Mouse (Mus musculus) kidney, adult 2 months (tissue): ENCODE measurements at regions not wholly inside any gene's neighbourhood (a gene's known extent, or its start where the extent isn't known, plus 50 kb on each side); places are given as distances from the start of the nearest gene placed in this dataset.

Experiments
- DNase-seq: peaks from one replicate; pipeline ENCODE4 v3.0.0; 2021
- H3K27ac ChIP-seq: fragments of 200-500 bp; 2 replicates; pipeline ENCODE4 v1.5.1; 2012; ENCODE audit warnings: low read depth, low read length, control low read depth, inconsistent platforms; ENCODE audit not compliant: insufficient read depth
- H3K27me3 ChIP-seq: fragments of 200-500 bp; replicated peaks from 2 replicates; pipeline ENCODE4 v1.6.1; 2012; ENCODE audit warnings: mild to moderate bottlenecking, moderate library complexity, low read length, inconsistent platforms; ENCODE audit not compliant: control insufficient read depth, insufficient read depth
- H3K36me3 ChIP-seq: fragments of 200-500 bp; 2 replicates; pipeline ENCODE4 v1.6.1; 2012; ENCODE audit warnings: mild to moderate bottlenecking, moderate library complexity, low read length, inconsistent platforms; ENCODE audit not compliant: control insufficient read depth, insufficient read depth
- H3K4me1 ChIP-seq: fragments of 200-500 bp; 2 replicates; pipeline ENCODE4 v1.6.1; 2011; ENCODE audit warnings: low read length; ENCODE audit not compliant: control insufficient read depth, insufficient read depth
- H3K4me3 ChIP-seq: fragments of 200-500 bp; 2 replicates; pipeline ENCODE4 v1.5.1; 2011; ENCODE audit warnings: mild to moderate bottlenecking, low read depth, low read length, control low read depth; ENCODE audit not compliant: insufficient read depth
- CTCF ChIP-seq: fragments of 200-500 bp; conservative IDR thresholded peaks from 2 replicates; pipeline ENCODE4 v1.5.1; 2011; ENCODE audit warnings: low read depth, mild to moderate bottlenecking, control low read depth, low read length, moderate library complexity, mixed read lengths; ENCODE audit not compliant: insufficient read depth, insufficient read length
- POLR2A ChIP-seq: fragments of 200-500 bp; IDR thresholded peaks from one replicate; pipeline ENCODE4 v1.6.1; 2011; ENCODE audit warnings: low read depth, low read length, control low read depth
- WGBS: fragments of 180-500 bp; shearing (Covaris S2); methylation state at CpG from one replicate; pipeline ENCODE4 v1.1.7; 2018; 5-methylcytosine and 5-hydroxymethylcytosine counted together

- no peak for TF ChIP-seq CTCF
- TF ChIP-seq POLR2A, result no peak
- H3K4me3 ChIP-seq, result no peak overlapping the region
- H3K27me3 ChIP-seq, result no peaks in the 10 kb centered on the region
- H3K4me1 ChIP-seq, result no peaks in the 10 kb centered on the region
- H3K36me3 ChIP-seq, result no peaks in the 10 kb centered on the region
- no peak for DNase-seq
- WGBS, result 77% methylated on average over 5 of the region's 5 CpGs
- no peak overlapping the region for H3K27ac ChIP-seq
These were observed 205.3 kb downstream of the Matn1 start for GRCm38 (mm10) chr4:131149466-131149865.

DNA sequence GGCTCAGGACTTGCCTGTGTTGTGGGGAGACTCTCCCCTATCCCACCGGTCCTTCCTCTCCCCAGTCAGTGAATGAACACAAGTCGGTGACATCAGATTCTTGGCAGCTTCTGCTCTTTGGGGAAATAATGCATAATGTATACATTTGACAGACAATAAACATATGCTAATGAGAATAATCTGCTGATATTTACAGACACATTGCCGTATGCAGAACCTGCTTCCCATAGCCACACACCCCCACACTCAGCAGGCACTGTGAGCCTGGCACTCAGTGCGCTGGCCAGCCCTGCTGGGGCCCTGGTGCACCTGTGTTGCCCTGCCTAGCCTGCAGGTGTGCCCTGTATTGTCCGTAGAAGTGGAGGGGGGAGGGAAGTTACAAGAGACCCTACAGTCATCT is 215.5 kb downstream of the Matn1 start:
- no peak overlapping the region for H3K4me3 ChIP-seq
- WGBS, result 55% methylated on average over 5 of the region's 5 CpGs
- DNase-seq, result no peak
- H3K27me3 ChIP-seq, result no peaks in the 10 kb centered on the region
- H3K4me1 ChIP-seq, result no peaks in the 10 kb centered on the region
- TF ChIP-seq CTCF, result no peak
- no peak for TF ChIP-seq POLR2A
- no peaks in the 10 kb centered on the region for H3K36me3 ChIP-seq
- no peak overlapping the region for H3K27ac ChIP-seq

DNA sequence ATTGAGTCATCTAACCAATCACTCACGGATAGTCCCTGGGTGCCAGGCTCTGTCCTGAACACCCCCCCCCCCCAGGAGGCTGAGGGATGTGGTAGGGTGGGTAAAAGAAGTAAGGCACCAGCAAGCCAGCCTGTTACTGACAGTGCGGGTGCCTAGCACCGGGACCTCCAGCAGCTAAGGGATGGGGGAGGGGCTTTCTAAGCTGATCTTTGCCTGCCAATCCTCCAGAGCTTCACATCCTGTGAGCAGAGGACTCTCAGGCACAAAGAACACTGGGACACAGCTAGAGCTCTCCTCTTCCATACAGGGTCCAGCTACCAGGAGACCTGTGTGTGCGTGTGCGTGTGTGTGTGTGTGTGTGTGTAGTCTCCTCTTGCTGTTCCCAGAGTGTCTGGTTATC is 215.9 kb downstream of the Matn1 start:
- no peak overlapping the region for H3K4me3 ChIP-seq
- no peak overlapping the region for H3K27ac ChIP-seq
- no peaks in the 10 kb centered on the region for H3K27me3 ChIP-seq
- 46% methylated on average over 5 of the region's 5 CpGs for WGBS
- DNase-seq, result no peak
- H3K36me3 ChIP-seq, result no peaks in the 10 kb centered on the region
- H3K4me1 ChIP-seq, result no peaks in the 10 kb centered on the region
- no peak for TF ChIP-seq CTCF
- TF ChIP-seq POLR2A, result no peak

DNA sequence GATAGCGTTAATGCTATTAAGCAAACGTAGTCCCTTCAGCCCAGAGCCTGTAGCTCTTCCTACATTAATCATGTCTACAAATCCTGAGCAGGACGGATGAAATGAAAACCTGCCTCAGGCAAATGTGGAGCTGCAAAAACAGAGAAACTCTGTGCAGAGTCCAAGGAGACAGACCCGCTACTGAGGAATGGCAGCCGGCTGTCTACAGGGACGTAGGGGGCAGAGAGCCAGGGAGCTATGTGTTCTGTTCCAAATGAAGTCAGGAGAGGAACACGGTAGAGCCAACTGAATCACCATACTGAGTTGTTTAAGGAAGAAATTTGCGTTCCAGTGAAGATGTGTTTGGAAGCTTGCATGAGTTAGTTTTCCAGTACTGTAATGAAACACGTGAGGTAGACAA is 217.3 kb downstream of the Matn1 start:
- Histone ChIP-seq H3K36me3 (no peaks in the 10 kb centered on the region), H3K4me1 (no peaks in the 10 kb centered on the region), H3K27ac (no peak overlapping the region), H3K27me3 (no peaks in the 10 kb centered on the region), H3K4me3 (no peak overlapping the region)
- 66% methylated on average over 9 of the region's 9 CpGs for WGBS
- TF ChIP-seq CTCF, result no peak
- no peak for TF ChIP-seq POLR2A
- DNase-seq, result no peak

- 35% methylated on average over 7 of the region's 7 CpGs for WGBS
- no peak overlapping the region for H3K4me3 ChIP-seq
These were observed 219.7 kb downstream of the Matn1 start for GRCm38 (mm10) chr4:131163782-131164315.

GRCm38 (mm10) chr4:131166574-131167270 is 222.5 kb downstream of the Matn1 start:
- Histone ChIP-seq H3K27me3 (no peaks in the 10 kb centered on the region), H3K36me3 (no peaks in the 10 kb centered on the region), H3K4me1 (no peaks in the 10 kb centered on the region), H3K4me3 (no peak overlapping the region), H3K27ac (no peak overlapping the region)
- no peak for TF ChIP-seq CTCF
- TF ChIP-seq POLR2A, result no peak
- WGBS, result 78% methylated on average over 9 of the region's 9 CpGs
- DNase-seq, result no peak

More at GRCm38 (mm10) chr4:131163782-131164315, 219.7 kb downstream of the Matn1 start:
- Histone ChIP-seq H3K36me3 (no peaks in the 10 kb centered on the region), H3K4me1 (no peaks in the 10 kb centered on the region), H3K27ac (no peak overlapping the region), H3K27me3 (no peaks in the 10 kb centered on the region)
- no peak for DNase-seq
- TF ChIP-seq POLR2A, result no peak
- no peak for TF ChIP-seq CTCF

DNA sequence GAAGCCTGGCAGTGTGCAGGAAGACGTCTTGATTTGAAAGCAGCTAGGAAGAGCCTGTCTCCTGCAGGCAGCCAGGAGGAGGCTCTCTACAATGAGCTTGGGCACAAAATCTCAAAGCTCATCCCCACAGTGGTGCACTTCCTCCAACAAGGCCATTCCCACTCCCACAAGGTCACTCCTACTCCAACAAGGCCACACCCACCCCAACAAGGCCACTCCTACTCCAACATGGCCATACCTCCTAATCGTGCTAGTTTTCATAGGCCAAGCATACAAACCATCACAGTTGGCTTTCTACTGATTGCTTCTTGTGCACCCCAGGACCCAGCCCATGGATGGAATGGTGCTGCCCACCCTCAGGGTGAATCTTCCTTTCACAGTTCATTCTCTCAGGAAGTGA is 223.7 kb downstream of the Matn1 start:
- Histone ChIP-seq H3K4me1 (no peaks in the 10 kb centered on the region), H3K27me3 (no peaks in the 10 kb centered on the region), H3K4me3 (no peak overlapping the region), H3K36me3 (no peaks in the 10 kb centered on the region), H3K27ac (no peak overlapping the region)
- TF ChIP-seq CTCF (no peak), POLR2A (no peak)
- WGBS, result 78% methylated on average over 2 of the region's 2 CpGs
- no peak for DNase-seq
